ENCODE assay signal across 7 mouse cellular contexts in the genomic region with DNA sequence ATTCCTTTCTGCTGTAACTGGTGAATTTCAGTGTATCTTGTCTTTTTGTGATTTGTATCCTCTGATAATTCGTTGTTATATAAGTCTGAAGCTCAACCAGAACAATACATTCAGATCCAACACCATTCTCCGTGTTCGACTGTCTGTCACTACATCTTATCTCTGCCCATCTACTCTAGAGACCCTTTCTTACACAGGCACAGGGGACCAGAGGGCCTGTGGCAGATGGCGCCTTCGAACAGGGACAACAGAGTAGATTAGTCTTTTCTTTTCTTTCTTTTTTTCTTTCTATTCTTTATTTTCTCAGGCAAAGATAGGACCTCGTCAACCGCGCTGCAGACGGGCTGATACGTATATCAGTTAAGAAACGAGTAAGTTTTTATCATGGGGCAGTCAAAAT.
DNase-seq lines count a peak whose midpoint lies in the region.
"Not testable (repeated sequence)": the region's sequence is repeated elsewhere in the genome, so short reads cannot be mapped to it uniquely, and the experiment has no call there.

No protein-coding gene starts in this region.

- intact Hi-C loops in heart, postnatal 14 days (cut with DNase I); left cerebral cortex, postnatal 4 days (cut with DNase I): not testable (repeated sequence)

- DNase-seq in cerebellum, adult 11-12 months = peak; percentile 0
- DNase-seq in gastrocnemius, postnatal 10 days = peak; percentile 0
- DNase-seq in heart, postnatal 14 days = peak; percentile 0
- DNase-seq in kidney, adult 9 months = peak; percentile 0
- DNase-seq in left cerebral cortex, postnatal 4 days = peak; percentile 0
- DNase-seq in right cerebral cortex, postnatal 10 days (ENCODE audit: low spot score in 2 of 2) = peak; percentile 5 to 6
- peak; percentile 1 to 2 for DNase-seq in thymus, postnatal 10 days (ENCODE audit: low spot score in 2 of 2)

Comparison
In these comparisons a context has a peak if more than half of its experiments do, and no peak if none do; other contexts are left out.
1. Peak in every context shown above with its lines: DNase-seq.